Mouse (Mus musculus) limb, embryonic 15.5 days (tissue): Measurements from ENCODE around the gene Slc4a8. TPM values are rescaled to one million over a fixed set of nuclear protein-coding genes. Genes with fewer than 3 reads are reported as not detected.
A peak's percentile ranks its signal among the peaks of the same experiment; 100 is the strongest.

Experiments
- ATAC-seq: fragments of 200-750 bp; cut with Nextera tagmentation; 2 replicates; pipeline ENCODE4 v1.8.0; 2017; ENCODE audit warnings: low read depth, moderate TSS enrichment; ENCODE audit not compliant: insufficient number of reproducible peaks, low FRiP score, low TSS enrichment
- H3K27ac ChIP-seq: fragments of 300-500 bp; sonication (generic); 2 replicates; pipeline ENCODE4 v1.5.1; 2015; ENCODE audit warnings: moderate library complexity, mild to moderate bottlenecking, inconsistent platforms
- H3K27me3 ChIP-seq: fragments of 300-500 bp; sonication (generic); 2 replicates; pipeline ENCODE4 v1.6.1; 2015; ENCODE audit warnings: inconsistent platforms
- H3K36me3 ChIP-seq: fragments of 300-500 bp; sonication (generic); 2 replicates; pipeline ENCODE4 v1.6.1; 2015; ENCODE audit warnings: inconsistent platforms
- H3K4me1 ChIP-seq: fragments of 300-500 bp; sonication (generic); 2 replicates; pipeline ENCODE4 v1.6.1; 2015; ENCODE audit warnings: inconsistent platforms
- H3K4me2 ChIP-seq: fragments of 300-500 bp; sonication (generic); 2 replicates; pipeline ENCODE4 v1.6.1; 2015; ENCODE audit warnings: mild to moderate bottlenecking, inconsistent platforms
- H3K4me3 ChIP-seq: fragments of 300-500 bp; sonication (generic); 2 replicates; pipeline ENCODE4 v1.5.1; 2015; ENCODE audit warnings: mild to moderate bottlenecking, inconsistent platforms
- H3K9ac ChIP-seq: fragments of 300-500 bp; sonication (generic); 2 replicates; pipeline ENCODE4 v1.6.1; 2015; ENCODE audit warnings: inconsistent platforms
- H3K9me3 ChIP-seq: fragments of 300-500 bp; sonication (generic); 2 replicates; pipeline ENCODE4 v1.6.1; 2016; ENCODE audit warnings: inconsistent platforms
- WGBS: fragments of 180-500 bp; shearing (Covaris S2); methylation state at CpG from one replicate; pipeline ENCODE4 v1.1.7; 2015; 5-methylcytosine and 5-hydroxymethylcytosine counted together
- polyA plus RNA-seq: library from polyadenylated mRNA; unstranded; fragments of >200 nt; fragmentation: Nextera tagmentation; extraction: Ambion mirVana; gene quantifications from 2 replicates; pipeline ENCODE4 v1.2.1, GENCODE M21; 2015

Gene Slc4a8
- polyA plus RNA-seq, 1 experiment from 2014 or later, result 3.7 TPM

GRCm38 (mm10) chr15:100777020-100778016 lies 15.8 kb downstream of the Slc4a8 start:
- no peaks in the 10 kb centered on the region for H3K9me3 ChIP-seq
- peaks cover 26% of the 10 kb centered on the region for H3K4me1 ChIP-seq
- H3K4me2 ChIP-seq, result peak overlapping the region; percentile 27
- ATAC-seq, result peak; percentile 49; the same call in 1 of the 2 replicates
- no peaks in the 10 kb centered on the region for H3K27me3 ChIP-seq
- no peak overlapping the region for H3K4me3 ChIP-seq
- WGBS, result 40% methylated on average over 32 of the region's 32 CpGs
- no peak overlapping the region for H3K27ac ChIP-seq
- H3K9ac ChIP-seq, result no peak overlapping the region
- H3K36me3 ChIP-seq, result no peaks in the 10 kb centered on the region

GRCm38 (mm10) chr15:100779896-100780295 lies 18.3 kb downstream of the Slc4a8 start:
- no peaks in the 10 kb centered on the region; the same call in 1 of the 2 replicates for H3K36me3 ChIP-seq
- 64% methylated on average over 10 of the region's 10 CpGs for WGBS
- no peak overlapping the region for H3K4me2 ChIP-seq

GRCm38 (mm10) chr15:100783244-100783987 lies 21.9 kb downstream of the Slc4a8 start:
- no peak overlapping the region for H3K27ac ChIP-seq
- H3K9ac ChIP-seq, result no peak overlapping the region
- H3K4me2 ChIP-seq, result no peak overlapping the region
- no peaks in the 10 kb centered on the region; the same call in 1 of the 2 replicates for H3K36me3 ChIP-seq
- H3K27me3 ChIP-seq, result no peaks in the 10 kb centered on the region
- no peaks in the 10 kb centered on the region for H3K4me1 ChIP-seq
- no peak overlapping the region for H3K4me3 ChIP-seq
- H3K9me3 ChIP-seq, result no peaks in the 10 kb centered on the region
- ATAC-seq, result no peak
- WGBS, result 90% methylated on average over 13 of the region's 13 CpGs

More at GRCm38 (mm10) chr15:100779896-100780295, 18.3 kb downstream of the Slc4a8 start:
- no peaks in the 10 kb centered on the region for H3K9me3 ChIP-seq
- no peak overlapping the region for H3K4me3 ChIP-seq
- no peak for ATAC-seq
- no peak overlapping the region for H3K27ac ChIP-seq
- H3K9ac ChIP-seq, result no peak overlapping the region
- H3K27me3 ChIP-seq, result no peaks in the 10 kb centered on the region
- H3K4me1 ChIP-seq, result peaks cover 22% of the 10 kb centered on the region

GRCm38 (mm10) chr15:100790219-100790618 lies 28.7 kb downstream of the Slc4a8 start:
- no peak overlapping the region for H3K4me3 ChIP-seq
- H3K36me3 ChIP-seq, result no peaks in the 10 kb centered on the region
- no peaks in the 10 kb centered on the region for H3K27me3 ChIP-seq
- H3K9me3 ChIP-seq, result no peaks in the 10 kb centered on the region
- ATAC-seq, result no peak
- H3K9ac ChIP-seq, result no peak overlapping the region
- H3K4me1 ChIP-seq, result no peaks in the 10 kb centered on the region
- WGBS, result 76% methylated on average over 6 of the region's 6 CpGs
- no peak overlapping the region for H3K27ac ChIP-seq
- no peak overlapping the region for H3K4me2 ChIP-seq

- Histone ChIP-seq H3K4me1 (no peaks in the 10 kb centered on the region), H3K4me2 (no peak overlapping the region), H3K4me3 (no peak overlapping the region), H3K9me3 (no peaks in the 10 kb centered on the region), H3K36me3 (no peaks in the 10 kb centered on the region), H3K27me3 (no peaks in the 10 kb centered on the region), H3K27ac (no peak overlapping the region), H3K9ac (no peak overlapping the region)
- no peak for ATAC-seq
- 49% methylated on average over 2 of the region's 2 CpGs for WGBS
Measured at GRCm38 (mm10) chr15:100792324-100792723, 30.8 kb downstream of the Slc4a8 start.

- WGBS, result 43% methylated on average over 13 of the region's 13 CpGs
- no peak for ATAC-seq
- no peaks in the 10 kb centered on the region for H3K4me1 ChIP-seq
- no peak overlapping the region for H3K4me2 ChIP-seq
- H3K4me3 ChIP-seq, result no peak overlapping the region
- H3K9me3 ChIP-seq, result no peaks in the 10 kb centered on the region
- H3K27ac ChIP-seq, result no peak overlapping the region
- H3K9ac ChIP-seq, result no peak overlapping the region
- H3K27me3 ChIP-seq, result no peaks in the 10 kb centered on the region
- H3K36me3 ChIP-seq, result no peaks in the 10 kb centered on the region
Measured at GRCm38 (mm10) chr15:100800914-100801313, 39.4 kb downstream of the Slc4a8 start.

GRCm38 (mm10) chr15:100808062-100808461 lies 46.5 kb downstream of the Slc4a8 start:
- Histone ChIP-seq H3K9ac (no peak overlapping the region), H3K9me3 (no peaks in the 10 kb centered on the region), H3K4me3 (no peak overlapping the region), H3K27me3 (no peaks in the 10 kb centered on the region), H3K4me2 (no peak overlapping the region), H3K4me1 (no peaks in the 10 kb centered on the region), H3K36me3 (no peaks in the 10 kb centered on the region), H3K27ac (no peak overlapping the region)
- ATAC-seq, result no peak
- 80% methylated on average over 12 of the region's 12 CpGs for WGBS

- H3K27me3 ChIP-seq, result no peaks in the 10 kb centered on the region
- H3K27ac ChIP-seq, result no peak overlapping the region
- 67% methylated on average over 9 of the region's 9 CpGs for whole genome bisulfite sequencing
- H3K36me3 ChIP-seq, result no peaks in the 10 kb centered on the region
- no peak for ATAC-seq
- H3K4me1 ChIP-seq, result no peaks in the 10 kb centered on the region
- no peaks in the 10 kb centered on the region for H3K9me3 ChIP-seq
- H3K4me2 ChIP-seq, result no peak overlapping the region
- no peak overlapping the region for H3K9ac ChIP-seq
- no peak overlapping the region for H3K4me3 ChIP-seq
Measured at GRCm38 (mm10) chr15:100808484-100808883, 46.9 kb downstream of the Slc4a8 start.

- Histone ChIP-seq H3K27me3 (no peaks in the 10 kb centered on the region), H3K4me2 (no peak overlapping the region), H3K9ac (no peak overlapping the region), H3K36me3 (no peaks in the 10 kb centered on the region), H3K4me3 (no peak overlapping the region), H3K9me3 (no peaks in the 10 kb centered on the region), H3K27ac (no peak overlapping the region), H3K4me1 (peaks cover 9% of the 10 kb centered on the region)
- WGBS, result 84% methylated on average over 8 of the region's 8 CpGs
- ATAC-seq, result no peak
Measured at GRCm38 (mm10) chr15:100810243-100810642, 48.7 kb downstream of the Slc4a8 start.

- no peaks in the 10 kb centered on the region for H3K27me3 ChIP-seq
- H3K27ac ChIP-seq, result no peak overlapping the region
- no peak overlapping the region for H3K4me3 ChIP-seq
- H3K4me1 ChIP-seq, result peaks cover 20% of the 10 kb centered on the region
- no peak overlapping the region for H3K9ac ChIP-seq
- H3K4me2 ChIP-seq, result no peak overlapping the region
- no peak for ATAC-seq
- no peaks in the 10 kb centered on the region for H3K9me3 ChIP-seq
- H3K36me3 ChIP-seq, result no peaks in the 10 kb centered on the region
- 73% methylated on average over 5 of the region's 5 CpGs for WGBS
Measured at GRCm38 (mm10) chr15:100813501-100813900, 52.0 kb downstream of the Slc4a8 start.

GRCm38 (mm10) chr15:100814066-100814465 lies 52.5 kb downstream of the Slc4a8 start:
- Histone ChIP-seq H3K9ac (no peak overlapping the region), H3K27me3 (no peaks in the 10 kb centered on the region), H3K36me3 (no peaks in the 10 kb centered on the region), H3K4me1 (peaks cover 20% of the 10 kb centered on the region), H3K4me2 (no peak overlapping the region), H3K27ac (no peak overlapping the region), H3K9me3 (no peaks in the 10 kb centered on the region), H3K4me3 (no peak overlapping the region)
- 62% methylated on average over 7 of the region's 7 CpGs for WGBS
- ATAC-seq, result no peak

- Histone ChIP-seq H3K36me3 (no peaks in the 10 kb centered on the region), H3K9ac (no peak overlapping the region), H3K27ac (peak overlapping the region; percentile 35), H3K4me1 (peaks cover 20% of the 10 kb centered on the region), H3K9me3 (no peaks in the 10 kb centered on the region), H3K4me3 (no peak overlapping the region), H3K27me3 (no peaks in the 10 kb centered on the region), H3K4me2 (0 out of 2 replicates have a peak overlapping the region, but pooled peaks have one; percentile 21)
- ATAC-seq, result no peak
- 59% methylated on average over 8 of the region's 8 CpGs for WGBS
Measured at GRCm38 (mm10) chr15:100815310-100815709, 53.8 kb downstream of the Slc4a8 start.
